Mouse (Mus musculus): ENCODE results near the gene Ap5s1. TPM values are rescaled to one million over a fixed set of nuclear protein-coding genes. Genes with fewer than 3 reads are reported as not detected.

Gene Ap5s1
- polyA plus RNA-seq (2015; fragmentation: Nextera tagmentation; extraction: Ambion mirVana): 33.6 and 35.2 TPM in 2 replicates

DNA sequence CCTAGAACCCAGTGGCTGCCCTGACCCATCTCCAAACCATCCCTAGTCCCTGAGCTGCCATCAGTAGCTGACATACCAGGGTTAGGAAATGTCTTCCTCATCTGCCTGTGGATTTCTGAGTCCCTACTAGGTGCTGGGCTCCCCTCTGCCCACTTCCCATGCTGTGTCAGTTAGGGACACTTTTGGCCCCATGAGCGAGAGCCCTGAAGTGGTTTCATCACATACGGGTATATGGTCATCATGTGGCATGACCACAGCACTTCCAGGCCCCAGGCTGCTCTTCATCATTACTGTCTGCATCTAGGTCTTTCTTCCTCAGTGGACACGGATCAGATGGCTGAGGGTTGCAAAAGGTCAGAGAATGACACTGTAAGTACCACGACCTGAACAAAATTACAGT is at the start of gene Ap5s1:
Gene Ap5s1 (plus strand): TSS at position 301 of the 400 bp plus-strand sequence.
- Histone ChIP-seq H3K9ac (replicated peaks) (no peak within 1 kb of the TSS), H3K4me1 (peaks cover 16% of the 10 kb centered on the region), H3K27me3 (replicated peaks) (no peaks in the 10 kb centered on the region), H3K4me2 (no peak within 1 kb of the TSS), H3K9me3 (replicated peaks) (no peaks in the 10 kb centered on the region), H3K4me3 (replicated peaks) (no peak within 1 kb of the TSS), H3K36me3 (no peaks in the 10 kb centered on the region), H3K27ac (replicated peaks) (no peak within 1 kb of the TSS)
- no peak for ATAC-seq (ENCODE audit: low FRiP score)
- 82% methylated on average over 4 of the region's 4 CpGs for WGBS

DNA sequence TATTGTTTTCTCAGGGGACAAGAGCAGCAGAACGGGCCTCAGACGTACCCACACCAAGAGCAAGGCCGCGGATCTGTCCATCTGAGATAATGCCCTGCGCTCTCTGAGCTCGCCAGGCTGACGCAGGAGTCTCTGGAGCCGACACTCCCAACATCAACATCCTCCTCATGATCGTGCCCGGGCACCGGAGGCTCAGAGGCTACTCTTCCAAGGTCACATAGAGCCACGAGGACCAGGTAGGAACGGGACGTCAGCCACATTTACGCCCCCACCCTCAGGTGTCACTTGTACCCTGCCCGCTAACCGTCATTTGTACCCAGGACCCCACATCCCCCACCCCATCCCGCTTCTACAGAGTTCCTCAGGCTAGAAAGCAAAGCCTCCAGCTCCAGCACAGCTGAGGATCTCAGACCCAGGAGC is 47.4 kb upstream of the Ap5s1 start:
- peak overlapping the region; percentile 83 for H3K9ac ChIP-seq (replicated peaks)
- peaks cover 41% of the 10 kb centered on the region for H3K4me1 ChIP-seq
- peak overlapping the region; percentile 93 for H3K27ac ChIP-seq (replicated peaks)
- peak overlapping the region; percentile 85 for H3K4me3 ChIP-seq (replicated peaks)
- no peaks in the 10 kb centered on the region; the same call in 1 of the 2 replicates for H3K36me3 ChIP-seq
- H3K27me3 ChIP-seq (replicated peaks): no peaks in the 10 kb centered on the region
- H3K9me3 ChIP-seq (replicated peaks): no peaks in the 10 kb centered on the region
- peak overlapping the region; percentile 83 for H3K4me2 ChIP-seq
- peak; percentile 63 for ATAC-seq (ENCODE audit: low FRiP score)
- whole genome bisulfite sequencing: under 1% methylated on average over 18 of the region's 18 CpGs

DNA sequence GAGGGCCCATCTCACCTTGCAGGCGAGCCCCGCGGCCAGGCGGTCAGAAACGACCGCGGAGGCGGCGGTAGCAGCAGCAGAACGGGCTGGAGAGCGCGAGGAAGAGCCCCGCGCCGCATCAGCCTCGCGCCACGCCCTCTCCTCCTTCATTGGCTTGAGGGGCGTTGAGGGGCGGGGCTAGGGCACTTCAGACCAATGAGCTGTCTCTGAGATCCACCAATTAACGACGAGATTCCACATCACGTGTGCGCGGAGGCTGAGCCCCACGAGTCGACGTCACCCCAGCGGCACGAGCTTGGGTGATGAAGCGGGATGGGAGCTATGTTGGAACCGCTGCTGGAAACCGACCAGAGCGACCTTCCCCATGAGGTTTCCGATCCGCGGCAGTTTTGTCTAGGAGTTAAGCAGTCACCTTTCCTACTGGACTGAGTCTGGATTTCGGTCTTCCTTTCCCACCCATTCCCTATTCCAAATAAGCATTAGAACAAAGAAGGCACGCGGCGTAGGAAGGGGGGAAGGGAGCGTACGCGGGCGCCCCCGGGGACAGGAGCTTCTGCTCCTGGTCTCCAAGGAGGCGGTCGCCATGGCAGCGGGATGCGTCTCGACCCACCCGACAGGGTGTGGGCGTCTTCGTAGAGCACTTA is 46.8 kb upstream of the Ap5s1 start, which contains the start of gene 1700037H04Rik:
Gene 1700037H04Rik (minus strand): TSS at position 144 of the 644 bp plus-strand sequence.
- peak within 1 kb of the TSS; percentile 83 for H3K9ac ChIP-seq (replicated peaks)
- H3K9me3 ChIP-seq (replicated peaks): no peaks in the 10 kb centered on the region
- peaks cover 41% of the 10 kb centered on the region for H3K4me1 ChIP-seq
- H3K27ac ChIP-seq (replicated peaks): peak within 1 kb of the TSS; percentile 93
- H3K4me3 ChIP-seq (replicated peaks): peak within 1 kb of the TSS; percentile 85
- H3K36me3 ChIP-seq: no peaks in the 10 kb centered on the region; the same call in 1 of the 2 replicates
- WGBS: under 1% methylated on average over 54 of the region's 54 CpGs
- peak within 1 kb of the TSS; percentile 83 for H3K4me2 ChIP-seq
- H3K27me3 ChIP-seq (replicated peaks): no peaks in the 10 kb centered on the region
- peak; percentile 99 for ATAC-seq (ENCODE audit: low FRiP score)

DNA sequence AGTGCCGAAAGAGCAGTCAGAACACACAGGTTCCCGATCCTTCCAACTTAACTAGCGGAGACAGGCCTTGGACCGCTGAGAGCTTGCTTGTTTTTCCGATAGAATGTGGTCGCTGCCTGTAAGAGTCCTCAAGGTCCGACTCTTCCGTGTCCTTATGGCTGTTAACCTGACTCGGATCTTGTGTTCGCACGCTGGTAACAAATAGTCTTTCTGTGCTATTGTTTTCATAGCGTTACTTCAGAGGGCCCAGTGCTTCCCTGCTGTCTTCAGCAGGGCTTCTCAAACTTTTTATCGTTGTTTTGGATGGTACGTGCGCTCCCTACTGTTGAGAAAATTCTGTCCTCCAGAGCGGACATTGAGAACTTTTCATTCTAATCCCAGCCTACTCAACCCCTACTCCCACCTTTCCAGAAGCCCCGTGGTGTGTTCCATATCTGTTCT is 46.2 kb upstream of the Ap5s1 start:
- H3K4me3 ChIP-seq (replicated peaks): peak overlapping the region; percentile 85
- H3K4me1 ChIP-seq: peaks cover 39% of the 10 kb centered on the region
- H3K27ac ChIP-seq (replicated peaks): peak overlapping the region; percentile 93
- H3K36me3 ChIP-seq: no peaks in the 10 kb centered on the region
- no peaks in the 10 kb centered on the region for H3K27me3 ChIP-seq (replicated peaks)
- peak; percentile 3 for ATAC-seq (ENCODE audit: low FRiP score)
- H3K4me2 ChIP-seq: peak overlapping the region; percentile 83
- no peaks in the 10 kb centered on the region; the same call in 1 of the 2 replicates for H3K9me3 ChIP-seq (replicated peaks)
- WGBS: 1% methylated on average over 17 of the region's 17 CpGs
- peak overlapping the region; percentile 73 for H3K9ac ChIP-seq (replicated peaks)

DNA sequence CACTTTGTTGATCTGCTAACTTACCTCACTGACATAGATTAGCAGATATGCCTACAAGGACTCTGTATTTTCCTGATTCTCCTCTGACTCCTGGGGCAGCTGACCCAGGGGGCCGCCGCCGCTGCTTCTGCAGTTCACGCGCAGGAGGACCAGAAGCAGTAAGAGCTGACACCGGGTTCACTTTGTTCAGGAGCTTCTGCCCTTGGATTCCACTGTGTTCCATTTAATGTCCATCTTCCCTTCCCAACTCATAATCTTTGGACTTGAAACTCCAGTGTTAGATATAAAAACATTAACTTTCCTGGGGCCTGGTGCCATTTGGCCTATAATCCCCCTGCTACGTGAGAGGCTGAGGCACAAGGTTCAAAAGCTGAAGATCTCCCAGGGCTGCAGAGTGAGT is 43.0 kb upstream of the Ap5s1 start:
- H3K27ac ChIP-seq (replicated peaks): no peak overlapping the region
- 81% methylated on average over 7 of the region's 7 CpGs for WGBS
- no peak overlapping the region for H3K4me2 ChIP-seq
- no peak for ATAC-seq (ENCODE audit: low FRiP score)
- H3K9ac ChIP-seq (replicated peaks): no peak overlapping the region
- H3K4me3 ChIP-seq (replicated peaks): no peak overlapping the region
- no peaks in the 10 kb centered on the region for H3K36me3 ChIP-seq
- H3K9me3 ChIP-seq (replicated peaks): no peaks in the 10 kb centered on the region; the same call in 1 of the 2 replicates
- peaks cover 13% of the 10 kb centered on the region for H3K4me1 ChIP-seq
- no peaks in the 10 kb centered on the region for H3K27me3 ChIP-seq (replicated peaks)

DNA sequence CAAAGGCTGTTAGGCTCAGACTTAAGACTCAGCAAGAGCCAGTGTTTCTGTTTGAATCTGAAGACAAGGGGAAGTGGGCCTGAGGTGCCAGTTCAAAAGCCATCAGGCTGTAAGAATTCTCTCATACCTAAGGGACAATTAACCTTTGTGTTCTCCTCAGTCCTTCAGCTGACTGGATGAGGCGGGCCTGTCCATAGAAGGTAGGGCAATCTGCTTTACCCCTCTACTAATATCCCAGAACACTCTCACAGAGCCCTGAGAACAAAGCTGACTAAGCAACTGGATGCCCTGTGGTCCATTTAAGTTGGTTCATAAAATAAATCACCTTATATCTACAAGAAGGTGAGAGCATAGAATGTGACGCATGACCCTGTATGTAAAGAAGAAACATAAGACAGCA is 40.7 kb upstream of the Ap5s1 start:
- peaks cover 9% of the 10 kb centered on the region; the same call in 1 of the 2 replicates for H3K27me3 ChIP-seq (replicated peaks)
- H3K9ac ChIP-seq (replicated peaks): no peak overlapping the region
- H3K4me1 ChIP-seq: peaks cover 6% of the 10 kb centered on the region
- no peak overlapping the region for H3K27ac ChIP-seq (replicated peaks)
- H3K4me3 ChIP-seq (replicated peaks): no peak overlapping the region
- ATAC-seq (ENCODE audit: low FRiP score): no peak
- no peaks in the 10 kb centered on the region; the same call in 1 of the 2 replicates for H3K9me3 ChIP-seq (replicated peaks)
- WGBS: 70% methylated on average over 2 of the region's 2 CpGs
- no peaks in the 10 kb centered on the region for H3K36me3 ChIP-seq
- H3K4me2 ChIP-seq: no peak overlapping the region

DNA sequence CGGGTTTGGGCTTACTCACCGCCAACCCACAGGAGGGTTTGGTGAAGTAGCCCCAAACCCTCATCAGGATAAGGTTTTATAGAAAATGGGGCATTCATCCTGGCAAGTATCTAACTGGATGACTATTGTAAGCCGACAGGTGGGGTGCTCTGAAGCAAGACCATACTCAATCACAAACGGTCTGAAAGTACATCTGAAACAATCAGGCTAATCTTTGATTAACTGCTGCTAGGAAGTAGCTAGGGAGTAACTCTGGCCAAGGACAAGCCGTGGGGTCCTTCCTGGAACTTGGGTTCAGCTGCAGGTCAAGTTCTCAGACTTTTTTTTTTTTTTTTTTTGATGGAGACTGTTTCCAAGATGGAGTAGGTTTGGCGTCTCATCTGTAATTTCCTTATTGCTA is 38.9 kb upstream of the Ap5s1 start:
- ATAC-seq (ENCODE audit: low FRiP score): no peak
- no peak overlapping the region for H3K4me2 ChIP-seq
- H3K9ac ChIP-seq (replicated peaks): no peak overlapping the region
- no peak overlapping the region for H3K4me3 ChIP-seq (replicated peaks)
- peaks cover 11% of the 10 kb centered on the region for H3K4me1 ChIP-seq
- H3K36me3 ChIP-seq: no peaks in the 10 kb centered on the region; the same call in 1 of the 2 replicates
- no peaks in the 10 kb centered on the region; the same call in 1 of the 2 replicates for H3K9me3 ChIP-seq (replicated peaks)
- 85% methylated on average over 6 of the region's 6 CpGs for WGBS
- peaks cover 27% of the 10 kb centered on the region for H3K27me3 ChIP-seq (replicated peaks)
- H3K27ac ChIP-seq (replicated peaks): no peak overlapping the region

DNA sequence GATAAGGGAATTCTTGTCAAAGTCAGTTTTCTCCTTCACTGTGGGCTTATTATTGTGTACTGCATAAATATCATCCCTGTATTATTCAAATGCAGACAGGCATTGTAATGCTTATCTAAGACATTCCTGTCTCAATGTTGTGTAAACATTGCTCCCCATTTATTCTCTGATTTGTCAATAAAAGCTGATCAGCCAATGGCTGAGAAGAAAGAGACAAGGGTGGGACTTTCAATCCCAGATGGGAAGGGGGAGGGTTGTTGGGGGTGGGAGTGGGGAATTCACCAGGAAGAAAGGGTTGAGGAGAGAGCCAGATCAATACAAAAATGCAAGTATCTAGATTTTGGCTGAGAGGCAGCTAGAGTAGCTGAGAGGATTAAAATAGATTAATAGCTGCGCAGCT is 38.0 kb upstream of the Ap5s1 start:
- no peak overlapping the region for H3K9ac ChIP-seq (replicated peaks)
- no peak overlapping the region for H3K27ac ChIP-seq (replicated peaks)
- WGBS: 62% methylated on average over 1 of the region's 1 CpGs
- ATAC-seq (ENCODE audit: low FRiP score): no peak
- H3K27me3 ChIP-seq (replicated peaks): peaks cover 33% of the 10 kb centered on the region
- peaks cover 17% of the 10 kb centered on the region for H3K4me1 ChIP-seq
- H3K4me2 ChIP-seq: no peak overlapping the region
- no peaks in the 10 kb centered on the region; the same call in 1 of the 2 replicates for H3K9me3 ChIP-seq (replicated peaks)
- no peaks in the 10 kb centered on the region; the same call in 1 of the 2 replicates for H3K36me3 ChIP-seq
- no peak overlapping the region for H3K4me3 ChIP-seq (replicated peaks)

DNA sequence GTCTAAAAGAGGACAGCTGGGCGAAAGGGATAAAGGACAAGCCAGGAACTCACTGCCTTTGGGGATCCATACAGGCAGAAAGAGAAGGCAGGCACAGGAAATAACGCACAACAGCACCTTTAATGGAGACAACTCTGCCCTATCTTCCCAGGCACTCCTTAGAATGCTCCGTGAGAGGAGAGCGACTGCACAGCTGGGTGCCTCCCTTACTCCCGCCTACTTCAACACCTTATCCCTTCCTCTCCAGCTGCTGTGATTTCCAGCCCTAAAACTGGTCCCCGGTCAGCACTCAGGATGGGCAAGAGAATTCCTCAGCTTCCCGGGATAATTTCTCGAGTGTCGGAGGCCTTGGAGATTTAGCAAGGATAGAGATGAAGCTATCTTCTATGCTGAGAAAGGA is 35.9 kb upstream of the Ap5s1 start:
- peaks cover 36% of the 10 kb centered on the region for H3K4me1 ChIP-seq
- H3K9ac ChIP-seq (replicated peaks): no peak overlapping the region
- H3K36me3 ChIP-seq: no peaks in the 10 kb centered on the region; the same call in 1 of the 2 replicates
- H3K9me3 ChIP-seq (replicated peaks): no peaks in the 10 kb centered on the region
- peak overlapping the region; percentile 48; the same call in 1 of the 2 replicates for H3K4me2 ChIP-seq
- ATAC-seq (ENCODE audit: low FRiP score): no peak
- no peak overlapping the region for H3K27ac ChIP-seq (replicated peaks)
- peak overlapping the region; percentile 14; the same call in 1 of the 2 replicates for H3K4me3 ChIP-seq (replicated peaks)
- peaks cover 33% of the 10 kb centered on the region for H3K27me3 ChIP-seq (replicated peaks)
- 22% methylated on average over 9 of the region's 9 CpGs for WGBS

DNA sequence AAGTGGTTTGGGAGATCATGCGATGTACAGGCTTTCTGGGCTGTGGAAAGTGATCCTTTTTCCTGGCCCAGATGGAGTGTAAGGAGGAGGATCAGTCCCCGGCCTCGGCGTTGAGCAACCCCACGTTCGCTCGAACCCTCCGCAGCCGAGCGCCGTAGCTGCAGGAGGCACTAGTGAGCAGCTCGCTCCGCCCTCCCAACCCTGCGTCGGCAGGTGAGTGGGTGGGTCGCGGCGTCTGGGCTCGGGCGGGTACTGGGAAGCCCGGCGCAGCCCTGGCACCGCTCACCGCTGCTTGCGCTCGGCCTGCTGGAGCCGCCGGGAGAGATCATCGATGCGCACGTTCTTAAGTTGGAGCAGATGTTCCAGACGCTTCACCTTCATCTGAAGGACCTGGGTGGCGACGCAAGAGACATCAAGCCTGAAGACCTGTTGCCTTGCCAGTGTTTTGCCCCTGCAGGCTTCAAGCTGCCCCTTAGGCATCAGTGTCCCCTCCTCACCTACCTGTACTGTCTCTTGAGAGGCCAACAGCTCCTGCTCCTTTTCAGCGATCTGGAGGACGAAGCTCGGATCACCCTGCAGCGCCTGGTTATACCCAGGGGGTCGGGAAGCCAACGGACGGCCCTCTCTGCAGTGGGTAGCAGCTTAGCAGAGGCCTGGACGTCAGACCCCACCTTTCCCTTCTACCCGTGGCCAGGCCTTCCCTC is 35.3 kb upstream of the Ap5s1 start:
- Histone ChIP-seq H3K4me1 (peaks cover 42% of the 10 kb centered on the region), H3K9me3 (replicated peaks) (no peaks in the 10 kb centered on the region), H3K4me2 (peak overlapping the region; percentile 48), H3K27ac (replicated peaks) (no peak overlapping the region), H3K36me3 (no peaks in the 10 kb centered on the region; the same call in 1 of the 2 replicates), H3K27me3 (replicated peaks) (peaks cover 33% of the 10 kb centered on the region), H3K4me3 (replicated peaks) (peak overlapping the region; percentile 14), H3K9ac (replicated peaks) (no peak overlapping the region)
- no peak for ATAC-seq (ENCODE audit: low FRiP score)
- WGBS: 10% methylated on average over 43 of the region's 43 CpGs

DNA sequence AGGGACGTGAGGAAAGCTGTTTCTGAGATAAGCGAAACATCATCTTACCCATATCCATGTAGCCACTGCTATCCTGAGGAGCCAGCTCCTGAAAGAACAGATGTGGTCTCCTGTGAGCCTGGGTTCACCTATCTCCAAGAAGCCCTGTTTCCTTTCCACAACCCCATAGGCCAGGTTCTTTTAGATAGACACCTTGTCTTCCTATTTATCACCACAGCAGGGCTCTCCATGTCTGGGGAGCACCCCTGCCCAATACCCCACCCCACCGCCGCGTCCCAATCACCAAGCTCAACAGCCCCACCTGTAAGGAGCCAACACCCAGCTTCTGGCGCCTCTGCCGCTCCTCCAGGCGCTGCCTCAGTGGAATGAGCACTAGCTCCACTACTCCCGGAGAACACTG is 34.6 kb upstream of the Ap5s1 start:
- Histone ChIP-seq H3K9ac (replicated peaks) (no peak overlapping the region), H3K4me2 (no peak overlapping the region), H3K4me3 (replicated peaks) (no peak overlapping the region), H3K27ac (replicated peaks) (no peak overlapping the region), H3K36me3 (peaks cover 3% of the 10 kb centered on the region; the same call in 1 of the 2 replicates), H3K27me3 (replicated peaks) (peaks cover 33% of the 10 kb centered on the region), H3K4me1 (peaks cover 50% of the 10 kb centered on the region), H3K9me3 (replicated peaks) (no peaks in the 10 kb centered on the region)
- WGBS: 59% methylated on average over 9 of the region's 9 CpGs
- ATAC-seq (ENCODE audit: low FRiP score): no peak

Data from neural tube, embryonic 15.5 days (tissue).